Mouse (Mus musculus): ENCODE data around the gene Farp1.
"Not testable (repeated sequence)": the region's sequence is repeated elsewhere in the genome, so short reads cannot be mapped to it uniquely, and the experiment has no call there.

The Farp1 gene

GRCm38 (mm10) chr14:121034973-121035662 is at the start of gene Farp1:
Farp1 (plus strand) TSS chr14:121035200.
- no peak for DNase-seq (ENCODE audit: extremely low read depth, low read depth)

- no peak for DNase-seq (ENCODE audit: extremely low read depth, low read depth)
These were observed 45.9 kb upstream of the Farp1 start for GRCm38 (mm10) chr14:120989126-120989525.

- DNase-seq (ENCODE audit: extremely low read depth, low read depth) = no peak
These were observed 37.3 kb upstream of the Farp1 start for GRCm38 (mm10) chr14:120997686-120998085.

- DNase-seq (ENCODE audit: extremely low read depth, low read depth) = no peak
These were observed 34.2 kb upstream of the Farp1 start for GRCm38 (mm10) chr14:121000561-121001340.

GRCm38 (mm10) chr14:121005621-121006020 is 29.4 kb upstream of the Farp1 start:
- no peak for DNase-seq (ENCODE audit: extremely low read depth, low read depth)

- no peak for DNase-seq (ENCODE audit: extremely low read depth, low read depth)
These were observed 29.0 kb upstream of the Farp1 start for GRCm38 (mm10) chr14:121006021-121006420.

- no peak for DNase-seq (ENCODE audit: extremely low read depth, low read depth)
These were observed 19.8 kb upstream of the Farp1 start for GRCm38 (mm10) chr14:121015114-121015690.

GRCm38 (mm10) chr14:121022403-121022802 is 12.6 kb upstream of the Farp1 start:
- DNase-seq (ENCODE audit: extremely low read depth, low read depth) = no peak

GRCm38 (mm10) chr14:121025381-121025780 is 9.6 kb upstream of the Farp1 start:
- no peak for DNase-seq (ENCODE audit: extremely low read depth, low read depth)

- no peak for DNase-seq (ENCODE audit: extremely low read depth, low read depth)
These were observed 3.6 kb upstream of the Farp1 start for GRCm38 (mm10) chr14:121031396-121031795.

- no peak for DNase-seq (ENCODE audit: extremely low read depth, low read depth)
These were observed 475 bp upstream of the Farp1 start for GRCm38 (mm10) chr14:121034525-121034924.

GRCm38 (mm10) chr14:121035663-121036473 is 868 bp downstream of the Farp1 start:
- no peak for DNase-seq (ENCODE audit: extremely low read depth, low read depth)

GRCm38 (mm10) chr14:121036612-121037221 is 1.7 kb downstream of the Farp1 start:
- no peak for DNase-seq (ENCODE audit: extremely low read depth, low read depth)

GRCm38 (mm10) chr14:121037276-121037675 is 2.3 kb downstream of the Farp1 start:
- DNase-seq (ENCODE audit: extremely low read depth, low read depth) = no peak

- no peak for DNase-seq (ENCODE audit: extremely low read depth, low read depth)
These were observed 3.7 kb downstream of the Farp1 start for GRCm38 (mm10) chr14:121038676-121039075.

GRCm38 (mm10) chr14:121044145-121044544 is 9.1 kb downstream of the Farp1 start:
- no peak for DNase-seq (ENCODE audit: extremely low read depth, low read depth)

GRCm38 (mm10) chr14:121046313-121046961 is 11.4 kb downstream of the Farp1 start:
- DNase-seq (ENCODE audit: extremely low read depth, low read depth) = no peak

- DNase-seq (ENCODE audit: extremely low read depth, low read depth) = no peak
These were observed 12.8 kb downstream of the Farp1 start for GRCm38 (mm10) chr14:121047780-121048179.

- DNase-seq (ENCODE audit: extremely low read depth, low read depth) = not testable (repeated sequence)
These were observed 16.0 kb downstream of the Farp1 start for GRCm38 (mm10) chr14:121051002-121051401.

GRCm38 (mm10) chr14:121053020-121053518 is 18.1 kb downstream of the Farp1 start:
- no peak for DNase-seq (ENCODE audit: extremely low read depth, low read depth)

All from MEL-GATA-1-ER (cell line).